Mouse (Mus musculus) lung, postnatal 4 days (tissue): ENCODE data around the gene Kri1.
"Not testable (repeated sequence)": the region's sequence is repeated elsewhere in the genome, so short reads cannot be mapped to it uniquely, and the experiment has no call there.

ENCODE experiments used
- DNase-seq, 2 experiments: peaks; one replicate each; pipeline ENCODE4 v3.0.0; 2021

Gene Kri1

GRCm38 (mm10) chr9:21241343-21241742, 46.4 kb downstream of the Kri1 start:
- DNase-seq = peak; percentile 76 to 88

- DNase-seq = no peak
Observed at GRCm38 (mm10) chr9:21239465-21239848, 48.3 kb downstream of the Kri1 start.

GRCm38 (mm10) chr9:21238733-21239464, 48.9 kb downstream of the Kri1 start, which contains the start of gene Keap1:
Gene Keap1 (minus strand): TSS chr9:21239361.
- DNase-seq = peak; percentile 88 to 91

- peak in 1 of 2 experiments; percentile 21 for DNase-seq
Observed at GRCm38 (mm10) chr9:21238004-21238732, 49.6 kb downstream of the Kri1 start.

- DNase-seq = peak; percentile 50 to 60
Observed at GRCm38 (mm10) chr9:21237368-21238003, 50.3 kb downstream of the Kri1 start.

- DNase-seq = peak in 1 of 2 experiments; percentile 24
Observed at GRCm38 (mm10) chr9:21236991-21237367, 50.8 kb downstream of the Kri1 start.

GRCm38 (mm10) chr9:21235341-21235740, 52.4 kb downstream of the Kri1 start:
- no peak for DNase-seq

- no peak for DNase-seq
Observed at GRCm38 (mm10) chr9:21233805-21234204, 54.0 kb downstream of the Kri1 start.

GRCm38 (mm10) chr9:21233366-21233765, 54.4 kb downstream of the Kri1 start:
- no peak for DNase-seq

- no peak for DNase-seq
Observed at GRCm38 (mm10) chr9:21232867-21233266, 54.9 kb downstream of the Kri1 start.

GRCm38 (mm10) chr9:21231551-21231950, 56.2 kb downstream of the Kri1 start:
- no peak for DNase-seq

GRCm38 (mm10) chr9:21227342-21227741, 60.4 kb downstream of the Kri1 start:
- DNase-seq = no peak

- DNase-seq = no peak
Observed at GRCm38 (mm10) chr9:21225415-21225758, 62.4 kb downstream of the Kri1 start.

GRCm38 (mm10) chr9:21224576-21225414, 63.0 kb downstream of the Kri1 start:
- DNase-seq = no peak

- DNase-seq = no peak
Observed at GRCm38 (mm10) chr9:21223906-21224305, 63.9 kb downstream of the Kri1 start.

- DNase-seq = not testable (repeated sequence)
Observed at GRCm38 (mm10) chr9:21223490-21223889, 64.3 kb downstream of the Kri1 start.
